Mouse (Mus musculus): ENCODE measurements around the gene Krt35. TPM values are rescaled to one million over a fixed set of nuclear protein-coding genes. Genes with fewer than 3 reads are reported as not detected.

Gene Krt35
- polyA plus RNA-seq, 1 experiment = not detected

DNA sequence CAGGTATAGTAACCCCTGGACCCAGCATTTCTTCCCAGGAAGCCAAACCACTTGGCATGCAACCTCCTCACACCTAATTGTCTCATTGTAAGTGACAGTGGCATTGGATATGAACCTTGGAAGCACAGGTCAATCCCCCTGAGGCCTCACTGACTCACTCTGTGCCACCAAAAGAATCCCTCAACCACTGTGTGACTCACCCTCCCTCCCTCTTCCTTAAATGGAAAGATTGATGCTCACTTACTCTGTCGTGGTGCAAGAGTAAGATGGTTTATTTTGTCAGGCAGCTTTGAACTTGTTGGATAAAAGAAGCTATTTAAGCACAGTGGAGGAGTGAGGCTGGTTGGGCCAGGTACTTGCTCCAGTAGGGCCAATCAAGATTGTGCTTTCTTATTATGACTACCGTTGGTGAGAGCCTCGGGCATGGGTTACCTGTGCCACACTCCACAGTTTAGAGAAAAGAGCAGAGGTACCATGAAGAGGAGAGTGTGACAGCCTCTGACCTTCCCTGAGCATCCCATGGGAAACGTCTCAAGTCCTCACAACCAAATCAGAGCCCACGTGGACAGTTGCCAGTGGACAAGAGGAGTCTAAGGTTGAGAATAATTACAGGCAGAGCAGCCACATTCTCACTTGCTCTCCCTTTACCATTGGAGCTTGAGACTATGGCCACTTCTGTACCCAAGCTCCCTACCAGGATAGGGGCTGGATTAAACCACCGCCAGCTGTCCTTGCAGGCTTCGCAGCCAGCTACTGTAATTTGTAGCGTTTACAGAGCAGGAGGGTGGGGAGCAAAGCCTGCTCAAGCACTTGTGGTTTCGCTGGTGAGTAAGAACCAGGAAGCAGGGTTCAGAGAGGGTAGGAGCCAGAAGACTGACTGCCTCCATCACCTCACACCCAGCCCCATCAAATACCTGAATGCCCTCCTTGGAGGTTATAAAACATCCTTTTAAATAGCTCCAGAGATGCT is 40.1 kb downstream of the Krt35 start:
- no peak overlapping the region for H3K27ac ChIP-seq (ENCODE audit: insufficient read depth, low read length)
- no peaks in the 10 kb centered on the region; the same call in 1 of the 2 replicates for H3K27me3 ChIP-seq (ENCODE audit: control insufficient read depth, insufficient read depth, low read length)
- H3K4me1 ChIP-seq (ENCODE audit: control insufficient read depth, insufficient read depth, low read length) = no peaks in the 10 kb centered on the region; the same call in 1 of the 2 replicates
- no peak for DNase-seq
- 58% methylated on average over 9 of the region's 9 CpGs for WGBS
- no peak for TF ChIP-seq CTCF (IDR thresholded peaks at IDR 0.05; ENCODE audit: borderline replicate concordance, insufficient read depth, low read depth, low read length)
- no peak for TF ChIP-seq POLR2A (IDR thresholded peaks at IDR 0.05; ENCODE audit: borderline replicate concordance, insufficient read depth, low read length)
- H3K4me3 ChIP-seq (replicated peaks; ENCODE audit: insufficient read depth, low read depth, low read length) = no peak overlapping the region

DNA sequence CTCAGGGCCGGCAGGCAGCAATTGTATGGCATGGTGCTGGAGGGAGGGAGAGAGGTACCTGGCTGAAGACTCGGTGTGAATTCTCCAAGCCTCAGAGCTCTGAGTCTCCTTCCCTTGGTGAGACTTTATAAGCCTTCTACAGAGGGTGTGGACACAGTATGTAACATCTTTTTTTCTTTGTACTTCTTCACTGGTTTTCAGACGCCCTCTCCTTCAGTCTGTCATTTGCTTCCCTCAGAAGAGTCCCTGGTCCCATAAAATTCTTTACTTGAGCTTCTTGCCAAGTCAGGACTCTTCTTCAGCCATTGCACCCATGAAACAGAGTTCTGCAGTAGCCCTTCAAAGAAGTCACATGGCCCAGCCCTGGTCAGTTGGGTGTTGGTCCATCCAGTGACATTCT is 45.6 kb downstream of the Krt35 start, which contains the start of gene Krt31:
Gene Krt31, minus strand, starts transcription at position 101 of the 400 bp plus-strand sequence.
- TF ChIP-seq CTCF (IDR thresholded peaks at IDR 0.05; ENCODE audit: borderline replicate concordance, insufficient read depth, low read depth, low read length) = no peak
- no peak for TF ChIP-seq POLR2A (IDR thresholded peaks at IDR 0.05; ENCODE audit: borderline replicate concordance, insufficient read depth, low read length)
- no peaks in the 10 kb centered on the region for H3K27me3 ChIP-seq (ENCODE audit: control insufficient read depth, insufficient read depth, low read length)
- no peak within 1 kb of the TSS for H3K27ac ChIP-seq (ENCODE audit: insufficient read depth, low read length)
- WGBS = 74% methylated on average over 3 of the region's 3 CpGs
- H3K4me1 ChIP-seq (ENCODE audit: control insufficient read depth, insufficient read depth, low read length) = no peaks in the 10 kb centered on the region
- no peak within 1 kb of the TSS for H3K4me3 ChIP-seq (replicated peaks; ENCODE audit: insufficient read depth, low read depth, low read length)
- DNase-seq = no peak

DNA sequence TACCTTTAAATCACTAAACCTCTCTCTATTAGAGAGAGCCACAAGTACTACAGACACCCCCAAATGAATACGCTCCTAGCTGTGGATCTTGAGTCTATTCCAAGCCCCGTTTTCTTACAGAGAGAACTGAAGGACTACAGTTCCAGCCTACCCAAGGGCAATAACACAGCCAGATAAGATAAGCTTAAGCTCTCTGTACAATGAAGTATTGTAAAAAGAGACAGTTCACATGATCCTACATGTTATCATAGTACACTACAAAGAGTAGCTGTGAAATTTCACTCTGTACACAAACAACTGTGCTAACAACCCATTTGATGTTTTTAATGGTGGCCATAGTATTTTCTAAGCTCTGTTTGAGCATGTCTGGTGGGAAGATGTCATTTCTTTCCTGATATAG is 48.8 kb downstream of the Krt35 start:
- H3K27me3 ChIP-seq (ENCODE audit: control insufficient read depth, insufficient read depth, low read length) = no peaks in the 10 kb centered on the region
- H3K4me3 ChIP-seq (replicated peaks; ENCODE audit: insufficient read depth, low read depth, low read length) = no peak overlapping the region
- H3K4me1 ChIP-seq (ENCODE audit: control insufficient read depth, insufficient read depth, low read length) = no peaks in the 10 kb centered on the region
- 99% methylated on average over 2 of the region's 2 CpGs for WGBS
- TF ChIP-seq CTCF (IDR thresholded peaks at IDR 0.05; ENCODE audit: borderline replicate concordance, insufficient read depth, low read depth, low read length) (no peak), POLR2A (IDR thresholded peaks at IDR 0.05; ENCODE audit: borderline replicate concordance, insufficient read depth, low read length) (no peak)
- no peak overlapping the region for H3K27ac ChIP-seq (ENCODE audit: insufficient read depth, low read length)
- DNase-seq = no peak

DNA sequence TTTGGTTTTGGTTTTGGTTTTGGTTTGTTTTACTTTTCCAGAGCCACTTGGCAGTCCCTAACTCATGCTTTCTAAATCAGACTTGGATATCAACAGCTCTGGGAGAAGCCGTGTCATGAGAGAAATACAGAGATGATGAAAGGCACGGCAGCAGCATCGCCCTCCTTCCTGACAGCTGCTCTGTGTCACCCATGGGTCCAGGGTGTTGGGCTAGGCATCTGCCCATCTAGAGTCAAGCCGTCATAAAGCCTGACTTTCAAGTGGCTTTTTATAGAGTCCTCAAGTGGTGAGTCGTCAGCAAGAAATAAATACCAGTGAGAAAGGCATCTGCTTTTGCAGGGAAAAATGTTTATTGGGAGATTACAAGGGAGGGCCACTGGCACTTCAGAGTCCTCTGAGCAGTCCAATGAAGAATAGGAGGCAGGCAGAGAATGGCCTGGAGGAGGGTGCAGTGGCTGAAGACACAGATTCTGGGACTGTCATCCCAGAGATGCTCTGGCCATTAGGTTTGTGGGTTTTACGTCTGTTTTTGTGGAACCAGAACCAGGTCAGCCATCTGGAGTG is 49.7 kb downstream of the Krt35 start:
- WGBS = 82% methylated on average over 6 of the region's 6 CpGs
- TF ChIP-seq POLR2A (IDR thresholded peaks at IDR 0.05; ENCODE audit: borderline replicate concordance, insufficient read depth, low read length) (no peak), CTCF (IDR thresholded peaks at IDR 0.05; ENCODE audit: borderline replicate concordance, insufficient read depth, low read depth, low read length) (no peak)
- H3K27ac ChIP-seq (ENCODE audit: insufficient read depth, low read length) = no peak overlapping the region
- H3K4me3 ChIP-seq (replicated peaks; ENCODE audit: insufficient read depth, low read depth, low read length) = no peak overlapping the region
- no peak for DNase-seq
- no peaks in the 10 kb centered on the region for H3K27me3 ChIP-seq (ENCODE audit: control insufficient read depth, insufficient read depth, low read length)
- no peaks in the 10 kb centered on the region for H3K4me1 ChIP-seq (ENCODE audit: control insufficient read depth, insufficient read depth, low read length)

Other genes starting within 250 kb of the Krt35 start
- not detected in 2 replicates for gene Krtap4-16, start 244.6 kb downstream of the Krt35 start, polyA plus RNA-seq (2012; rRNA removed)
- gene Gm11568, start 238.3 kb downstream of the Krt35 start, polyA plus RNA-seq (2012; rRNA removed) = not detected in 2 replicates
- gene Gm11559, start 231.8 kb downstream of the Krt35 start, polyA plus RNA-seq (2012; rRNA removed) = not detected in 2 replicates
- not detected in 2 replicates for gene Krtap9-1, start 222.9 kb downstream of the Krt35 start, polyA plus RNA-seq (2012; rRNA removed)
- gene Gm11567, start 217.1 kb downstream of the Krt35 start, polyA plus RNA-seq (2012; rRNA removed) = not detected in 2 replicates
- not detected in 2 replicates for gene Krtap31-1, start 188.3 kb downstream of the Krt35 start, polyA plus RNA-seq (2012; rRNA removed)
- gene Gm11565, start 181.5 kb downstream of the Krt35 start, polyA plus RNA-seq (2012; rRNA removed) = not detected in 2 replicates
- gene Krtap31-2, start 159.9 kb downstream of the Krt35 start, polyA plus RNA-seq (2012; rRNA removed) = not detected in 2 replicates
- not detected in 2 replicates for gene Krtap9-5, start 147.8 kb downstream of the Krt35 start, polyA plus RNA-seq (2012; rRNA removed)
- gene Krtap29-1, start 117.2 kb downstream of the Krt35 start, polyA plus RNA-seq (2012; rRNA removed) = not detected in 2 replicates
- not detected in 2 replicates for gene Krtap16-1, start 109.6 kb downstream of the Krt35 start, polyA plus RNA-seq (2012; rRNA removed)
- gene Krtap17-1, start 102.2 kb downstream of the Krt35 start, polyA plus RNA-seq (2012; rRNA removed) = 0.30 and 0.80 TPM in 2 replicates
- gene Krt33a, start 80.0 kb downstream of the Krt35 start, polyA plus RNA-seq (2012; rRNA removed) = not detected in 2 replicates
- gene Krt33b, start 66.4 kb downstream of the Krt35 start, polyA plus RNA-seq (2012; rRNA removed) = not detected in 2 replicates
- gene Krt34, start 54.7 kb downstream of the Krt35 start, polyA plus RNA-seq (2012; rRNA removed) = not detected in 2 replicates
- gene Krt31, start 45.7 kb downstream of the Krt35 start, polyA plus RNA-seq (2012; rRNA removed) = not detected in 2 replicates
- not detected in 2 replicates for gene Krt32, start 8.0 kb downstream of the Krt35 start, polyA plus RNA-seq (2012; rRNA removed)
- not detected in 2 replicates for gene Krt36, start 9.4 kb upstream of the Krt35 start, polyA plus RNA-seq (2012; rRNA removed)
- not detected in 2 replicates for gene Krt13, start 25.3 kb upstream of the Krt35 start, polyA plus RNA-seq (2012; rRNA removed)
- 0.08 and 0.35 TPM in 2 replicates for gene Krt15, start 39.7 kb upstream of the Krt35 start, polyA plus RNA-seq (2012; rRNA removed)
- gene Krt19, start 52.4 kb upstream of the Krt35 start, polyA plus RNA-seq (2012; rRNA removed) = 0.36 and 0.51 TPM in 2 replicates
- gene Krt9, start 97.0 kb upstream of the Krt35 start, polyA plus RNA-seq (2012; rRNA removed) = 0.62 and 1.5 TPM in 2 replicates
- gene Krt14, start 111.3 kb upstream of the Krt35 start, polyA plus RNA-seq (2012; rRNA removed) = 0.11 and 0.13 TPM in 2 replicates
- gene Krt16, start 152.7 kb upstream of the Krt35 start, polyA plus RNA-seq (2012; rRNA removed) = not detected in 2 replicates
- 0.11 and 0.16 TPM in 2 replicates for gene Krt17, start 164.8 kb upstream of the Krt35 start, polyA plus RNA-seq (2012; rRNA removed)
- not detected in 2 replicates for gene Krt42, start 173.6 kb upstream of the Krt35 start, polyA plus RNA-seq (2012; rRNA removed)
- gene Eif1, start 223.6 kb upstream of the Krt35 start, polyA plus RNA-seq (2012; rRNA removed) = 430 and 502 TPM in 2 replicates
- gene Gast, start 238.2 kb upstream of the Krt35 start, polyA plus RNA-seq (2012; rRNA removed) = not detected in 2 replicates